Mouse (Mus musculus) heart, adult 9 months (tissue): ENCODE measurements around the gene Evc2.

Source experiments
- DNase-seq, 2 experiments: peaks; one replicate each; pipeline ENCODE4 v3.0.0; 2022; ENCODE audit warnings: low spot score in 2 of 2

Evc2 gene

GRCm38 (mm10) chr5:37472025-37472608, 133.8 kb downstream of the Evc2 start:
- DNase-seq, result no peak
